Mouse (Mus musculus) stomach, embryonic 14.5 days (tissue): ENCODE measurements around the gene Tmed9. TPM values are rescaled to one million over a fixed set of nuclear protein-coding genes. Genes with fewer than 3 reads are reported as not detected.

Experiments
- ATAC-seq: fragments of 200-750 bp; cut with Nextera tagmentation; 2 replicates; pipeline ENCODE4 v1.8.0; 2017; ENCODE audit warnings: low read depth, moderate TSS enrichment; ENCODE audit not compliant: insufficient number of reproducible peaks, insufficient read depth, low FRiP score
- H3K27ac ChIP-seq: fragments of 300-500 bp; sonication (generic); 2 replicates; pipeline ENCODE4 v1.5.1; 2014; ENCODE audit warnings: mild to moderate bottlenecking, low read length, moderate library complexity, mixed read lengths
- H3K27me3 ChIP-seq: fragments of 300-500 bp; sonication (generic); 2 replicates; pipeline ENCODE4 v1.6.1; 2014; ENCODE audit warnings: low read length, control low read depth, mixed read lengths; ENCODE audit not compliant: control insufficient read depth, insufficient read depth
- H3K36me3 ChIP-seq: fragments of 300-500 bp; sonication (generic); 2 replicates; pipeline ENCODE4 v1.6.1; 2014; ENCODE audit warnings: mild to moderate bottlenecking, control low read depth, low read length, moderate library complexity, mixed read lengths; ENCODE audit not compliant: control insufficient read depth, insufficient read depth
- H3K4me1 ChIP-seq: fragments of 300-500 bp; sonication (generic); 2 replicates; pipeline ENCODE4 v1.6.1; 2014; ENCODE audit warnings: low read length, control low read depth, mixed read lengths; ENCODE audit not compliant: control insufficient read depth, insufficient read depth
- H3K4me2 ChIP-seq: fragments of 300-500 bp; sonication (generic); replicated peaks from 2 replicates; pipeline ENCODE4 v1.6.1; 2014; ENCODE audit warnings: low read depth, low read length, control low read depth
- H3K4me3 ChIP-seq: fragments of 300-500 bp; sonication (generic); 2 replicates; pipeline ENCODE4 v1.5.1; 2014; ENCODE audit warnings: low read depth, low read length, control low read depth
- H3K9ac ChIP-seq: fragments of 300-500 bp; sonication (generic); replicated peaks from 2 replicates; pipeline ENCODE4 v1.6.1; 2014; ENCODE audit warnings: low read depth, mild to moderate bottlenecking, control low read depth, low read length, moderate library complexity, mixed read lengths
- H3K9me3 ChIP-seq: fragments of 300-500 bp; sonication (generic); 2 replicates; pipeline ENCODE4 v1.6.1; 2016; ENCODE audit warnings: low read depth, low read length, control low read depth; ENCODE audit not compliant: control insufficient read depth
- WGBS: fragments of 180-500 bp; shearing (Covaris S2); extraction: QIAGEN DNeasy Blood & Tissue Kit; methylation state at CpG from one replicate; pipeline ENCODE4 v1.1.7; 2014; 5-methylcytosine and 5-hydroxymethylcytosine counted together
- polyA plus RNA-seq: library from polyadenylated mRNA; unstranded; fragments of >200 nt; fragmentation: Nextera tagmentation; extraction: Ambion mirVana; gene quantifications from 2 replicates; pipeline ENCODE4 v1.2.1, GENCODE M21; 2014

Gene Tmed9
- polyA plus RNA-seq, 1 experiment from 2014 or later = 74.3 TPM

DNA sequence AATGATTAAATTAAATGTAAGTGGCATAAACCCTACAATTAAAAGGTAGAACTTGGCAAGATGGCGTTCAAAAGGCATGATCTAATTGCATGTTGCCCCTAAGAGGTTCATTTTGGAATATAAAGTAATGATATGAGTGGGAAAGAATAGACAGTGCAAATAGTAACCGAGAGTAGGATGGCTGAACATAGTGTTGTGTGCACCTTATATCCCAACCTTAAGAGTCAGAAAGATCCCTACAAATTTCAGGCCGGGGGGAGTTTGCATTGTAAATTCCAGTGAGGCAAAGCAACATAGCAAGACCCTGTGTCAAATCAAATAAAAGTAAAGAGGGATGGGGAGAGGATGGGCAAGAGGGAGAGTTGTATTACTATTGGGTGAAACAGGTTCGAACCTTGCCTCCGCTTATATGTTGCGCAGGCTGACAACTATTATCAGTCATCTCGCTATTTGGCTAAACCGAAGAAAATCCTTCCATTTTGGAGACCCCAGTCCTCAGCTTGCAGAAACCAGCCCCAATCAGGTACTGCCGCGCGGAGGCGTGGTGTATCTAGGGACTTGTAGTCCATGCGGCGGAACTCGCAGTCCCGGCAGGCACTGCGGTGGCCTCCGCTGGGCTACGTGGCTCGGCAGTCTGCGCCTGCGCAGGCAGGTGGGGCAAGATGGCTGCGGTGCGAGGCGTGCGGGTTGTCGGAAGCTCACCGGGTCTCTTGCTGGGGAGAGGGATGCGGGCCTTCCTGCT, 19.2 kb downstream of the Tmed9 start:
- H3K4me1 ChIP-seq = peaks cover 7% of the 10 kb centered on the region; the same call in 1 of the 2 replicates

DNA sequence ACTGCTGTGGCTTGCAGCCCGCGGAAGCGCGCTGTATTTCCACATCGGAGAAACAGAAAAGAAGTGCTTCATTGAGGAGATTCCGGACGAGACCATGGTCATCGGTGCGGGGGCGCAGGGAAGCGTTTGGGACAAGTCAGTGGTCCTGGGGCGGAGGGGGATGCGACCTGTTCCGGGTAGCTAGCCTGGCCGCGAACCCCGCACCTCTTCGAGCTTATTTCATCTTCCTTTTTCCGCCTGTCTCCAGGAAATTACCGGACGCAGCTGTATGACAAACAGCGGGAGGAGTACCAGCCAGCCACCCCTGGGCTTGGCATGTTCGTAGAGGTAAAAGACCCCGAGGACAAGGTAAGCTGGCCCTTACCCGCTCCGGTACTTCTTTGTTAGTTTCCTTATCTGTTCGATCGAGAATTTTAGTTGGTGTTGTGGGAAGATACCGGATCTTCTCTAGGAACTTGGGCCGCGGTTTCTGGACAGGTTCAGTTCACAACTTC, 19.8 kb downstream of the Tmed9 start:
- H3K4me2 ChIP-seq = peak overlapping the region; percentile 52
- peaks cover 38% of the 10 kb centered on the region for H3K36me3 ChIP-seq
- H3K27ac ChIP-seq = peak overlapping the region; percentile 59; the same call in 1 of the 2 replicates
- H3K9ac ChIP-seq = peak overlapping the region; percentile 71
- no peaks in the 10 kb centered on the region for H3K9me3 ChIP-seq
- WGBS = under 1% methylated on average over 31 of the region's 31 CpGs
- ATAC-seq = peak; percentile 10; the same call in 1 of the 2 replicates
- H3K4me3 ChIP-seq = peak overlapping the region; percentile 92
- H3K4me1 ChIP-seq = peaks cover 7% of the 10 kb centered on the region; the same call in 1 of the 2 replicates
- H3K27me3 ChIP-seq = no peaks in the 10 kb centered on the region

More for the DNA sequence above, 19.2 kb downstream of the Tmed9 start:
- no peaks in the 10 kb centered on the region for H3K27me3 ChIP-seq
- peak overlapping the region; percentile 92 for H3K4me3 ChIP-seq
- peaks cover 34% of the 10 kb centered on the region for H3K36me3 ChIP-seq
- peak; percentile 98 for ATAC-seq
- peak overlapping the region; percentile 59; the same call in 1 of the 2 replicates for H3K27ac ChIP-seq
- peak overlapping the region; percentile 52 for H3K4me2 ChIP-seq
- 5% methylated on average over 29 of the region's 29 CpGs for WGBS
- peak overlapping the region; percentile 71 for H3K9ac ChIP-seq
- no peaks in the 10 kb centered on the region for H3K9me3 ChIP-seq

DNA sequence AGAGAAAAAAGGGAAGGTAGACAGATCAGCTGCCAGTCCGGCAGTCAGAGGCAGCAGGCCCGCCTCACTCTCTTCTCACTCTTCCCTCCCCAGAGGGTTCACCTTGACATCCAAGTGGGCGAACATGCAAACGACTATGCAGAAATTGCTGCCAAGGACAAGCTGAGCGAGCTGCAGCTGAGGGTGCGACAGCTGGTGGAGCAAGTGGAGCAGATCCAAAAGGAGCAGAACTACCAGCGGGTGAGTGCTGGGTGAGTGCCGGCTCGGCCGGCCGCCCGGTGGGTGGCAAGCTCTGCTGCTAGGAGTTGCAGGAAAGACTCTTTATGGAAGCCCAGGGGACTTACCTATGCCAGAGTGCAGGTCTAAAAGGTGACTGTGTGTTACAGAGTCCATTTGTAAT, 21.8 kb downstream of the Tmed9 start:
- H3K9me3 ChIP-seq = no peaks in the 10 kb centered on the region

DNA sequence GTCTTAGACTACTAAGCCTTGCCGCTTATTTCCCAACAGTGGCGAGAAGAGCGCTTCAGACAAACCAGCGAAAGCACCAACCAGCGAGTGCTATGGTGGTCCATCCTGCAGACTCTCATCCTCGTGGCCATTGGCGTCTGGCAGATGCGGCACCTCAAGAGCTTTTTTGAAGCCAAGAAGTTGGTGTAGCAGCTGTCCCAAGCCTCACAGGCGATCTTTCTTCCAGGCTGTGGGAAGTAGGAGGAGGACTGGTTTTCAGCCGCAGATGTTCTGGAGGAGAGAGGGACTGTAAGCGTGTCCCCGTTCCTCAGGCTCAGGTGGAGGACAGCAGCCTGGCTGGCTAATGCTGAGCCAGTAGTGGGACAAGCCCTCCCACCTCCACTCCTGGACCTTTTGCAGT, 23.3 kb downstream of the Tmed9 start:
- Histone ChIP-seq H3K4me2 (no peak overlapping the region), H3K9ac (no peak overlapping the region), H3K36me3 (peaks cover 38% of the 10 kb centered on the region), H3K4me3 (no peak overlapping the region), H3K4me1 (peaks cover 10% of the 10 kb centered on the region; the same call in 1 of the 2 replicates), H3K27ac (no peak overlapping the region), H3K27me3 (no peaks in the 10 kb centered on the region), H3K9me3 (no peaks in the 10 kb centered on the region)
- WGBS = 94% methylated on average over 12 of the region's 12 CpGs
- no peak for ATAC-seq

More for the DNA sequence above, 21.8 kb downstream of the Tmed9 start:
- ATAC-seq = no peak
- Histone ChIP-seq H3K4me1 (peaks cover 7% of the 10 kb centered on the region; the same call in 1 of the 2 replicates), H3K27ac (no peak overlapping the region), H3K4me3 (no peak overlapping the region), H3K4me2 (no peak overlapping the region), H3K27me3 (no peaks in the 10 kb centered on the region), H3K36me3 (peaks cover 38% of the 10 kb centered on the region), H3K9ac (no peak overlapping the region)
- 92% methylated on average over 12 of the region's 12 CpGs for WGBS

DNA sequence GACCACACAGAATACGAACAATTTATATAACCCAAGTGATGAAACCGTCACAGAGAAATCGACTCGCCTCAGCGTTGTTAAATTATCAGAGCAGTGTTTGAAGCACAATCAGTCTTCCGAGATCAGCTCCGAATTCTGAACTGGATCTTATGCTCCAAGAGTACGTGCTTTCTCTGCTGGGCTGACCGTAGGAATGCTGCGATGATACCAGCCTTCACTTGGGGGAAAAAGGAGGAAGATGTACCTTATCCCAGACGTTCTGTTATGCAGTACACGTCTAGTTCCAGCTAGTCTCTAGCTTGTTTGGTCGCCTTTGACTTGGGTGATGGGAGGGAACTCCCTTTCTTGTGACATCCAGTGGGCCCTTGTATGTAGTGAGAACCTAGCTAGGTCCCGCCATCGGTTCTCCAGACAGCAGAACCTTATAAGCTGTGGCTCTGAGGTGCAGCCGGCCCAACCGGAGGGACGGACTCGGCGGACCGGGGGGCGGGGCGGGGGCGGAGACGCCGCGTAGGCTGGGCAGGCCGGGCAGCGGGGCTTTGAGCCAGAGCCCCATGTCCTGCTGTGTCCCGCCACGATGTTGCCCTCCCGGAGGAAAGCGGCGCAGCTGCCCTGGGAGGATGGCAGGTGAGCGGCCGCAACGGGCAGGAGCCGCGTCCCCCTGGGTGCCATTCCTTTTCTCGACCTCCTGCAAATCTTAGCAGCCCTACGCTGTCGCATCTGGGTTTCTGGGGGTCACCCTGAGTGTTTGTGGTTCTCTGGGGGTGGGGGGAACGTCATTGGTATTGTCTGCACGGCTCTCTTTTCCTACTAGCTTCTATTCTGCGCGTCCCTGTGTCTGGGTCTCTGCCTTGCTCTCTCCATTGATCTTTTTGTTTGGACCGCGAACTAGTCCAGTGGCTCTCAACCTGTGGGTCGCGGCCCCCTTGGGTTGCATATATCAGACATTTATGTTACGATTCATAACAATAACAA, 26.3 kb downstream of the Tmed9 start, which contains the start of gene B4galt7:
Gene B4galt7, plus strand, starts transcription at position 331 of the 975 bp plus-strand sequence.
- WGBS = 8% methylated on average over 51 of the region's 51 CpGs
- ATAC-seq = peak; percentile 87
- no peaks in the 10 kb centered on the region for H3K9me3 ChIP-seq
- no peak within 1 kb of the TSS for H3K27ac ChIP-seq
- peaks cover 32% of the 10 kb centered on the region for H3K36me3 ChIP-seq
- peaks cover 3% of the 10 kb centered on the region; the same call in 1 of the 2 replicates for H3K4me1 ChIP-seq
- peak within 1 kb of the TSS; percentile 54 for H3K4me2 ChIP-seq
- peak within 1 kb of the TSS; percentile 80 for H3K9ac ChIP-seq
- H3K4me3 ChIP-seq = peak within 1 kb of the TSS; percentile 87
- no peaks in the 10 kb centered on the region for H3K27me3 ChIP-seq

DNA sequence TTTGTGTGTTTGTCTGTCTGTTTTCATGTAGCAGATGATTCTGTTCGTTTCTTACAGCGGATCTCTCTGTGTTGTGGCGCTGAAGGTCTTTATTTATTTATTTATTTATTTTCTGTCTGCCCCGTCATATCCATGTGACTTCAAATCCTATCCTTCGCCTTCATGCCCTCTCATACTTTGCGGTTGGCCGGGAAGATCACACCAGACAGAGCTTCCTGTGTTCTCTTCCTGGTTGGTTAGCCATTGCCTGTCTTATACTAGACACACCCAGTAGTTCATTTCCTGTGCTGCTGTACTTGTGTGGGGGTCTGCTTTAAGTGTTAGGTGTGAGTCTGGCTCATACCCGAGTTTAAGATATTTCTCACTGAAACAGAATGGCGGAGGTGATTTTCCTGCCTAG, 27.1 kb downstream of the Tmed9 start:
- peak overlapping the region; percentile 80; the same call in 1 of the 2 replicates for H3K9ac ChIP-seq
- H3K4me2 ChIP-seq = peak overlapping the region; percentile 54
- peaks cover 24% of the 10 kb centered on the region for H3K36me3 ChIP-seq
- H3K4me1 ChIP-seq = peaks cover 3% of the 10 kb centered on the region; the same call in 1 of the 2 replicates
- peak overlapping the region; percentile 87 for H3K4me3 ChIP-seq
- H3K27ac ChIP-seq = no peak overlapping the region
- no peaks in the 10 kb centered on the region for H3K27me3 ChIP-seq
- 15% methylated on average over 9 of the region's 9 CpGs for WGBS
- ATAC-seq = no peak
- no peaks in the 10 kb centered on the region for H3K9me3 ChIP-seq

DNA sequence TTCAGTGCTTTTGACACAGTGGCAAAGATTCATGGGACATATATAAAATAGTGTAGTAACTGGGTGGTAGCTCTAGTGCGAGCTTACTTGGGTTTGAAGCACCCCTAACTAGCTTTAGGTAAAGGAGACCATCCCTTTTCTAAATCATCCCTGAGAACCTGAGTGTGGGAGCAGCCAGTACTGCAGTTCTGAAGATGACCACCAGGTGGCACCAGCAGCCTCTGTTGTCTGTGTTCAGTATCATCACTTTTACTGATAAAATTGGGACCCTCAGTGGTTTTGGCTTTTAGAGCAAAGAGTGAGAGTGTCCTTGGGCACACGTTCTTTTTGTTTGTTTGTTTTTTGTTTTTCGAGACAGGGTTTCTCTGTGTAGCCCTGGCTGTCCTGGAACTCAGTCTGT, 28.1 kb downstream of the Tmed9 start:
- Histone ChIP-seq H3K9me3 (no peaks in the 10 kb centered on the region), H3K27me3 (no peaks in the 10 kb centered on the region), H3K4me3 (no peak overlapping the region), H3K36me3 (peaks cover 15% of the 10 kb centered on the region), H3K4me2 (no peak overlapping the region), H3K4me1 (peaks cover 3% of the 10 kb centered on the region; the same call in 1 of the 2 replicates), H3K9ac (no peak overlapping the region), H3K27ac (no peak overlapping the region)
- ATAC-seq = no peak
- WGBS = 10% methylated on average over 3 of the region's 3 CpGs

DNA sequence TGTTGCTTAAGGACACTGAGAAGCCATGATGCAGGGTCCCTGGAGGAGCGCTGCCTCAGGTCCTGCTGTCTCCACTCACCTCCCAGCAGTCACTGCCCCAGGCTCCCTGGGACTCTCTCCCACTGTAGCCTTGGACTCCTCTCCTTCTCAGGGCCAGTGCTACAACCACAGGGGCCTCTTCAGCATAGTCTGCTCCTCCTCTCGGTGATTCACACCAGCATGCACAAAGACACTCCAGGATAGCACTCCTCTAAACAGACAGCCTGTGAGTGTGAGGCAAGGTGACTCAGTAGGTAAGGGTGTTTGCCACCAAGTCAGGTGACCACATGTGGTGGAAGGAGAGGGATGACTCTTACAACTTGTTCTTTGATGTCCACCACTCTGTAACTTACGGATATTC, 31.1 kb downstream of the Tmed9 start:
- H3K27ac ChIP-seq = no peak overlapping the region
- H3K9me3 ChIP-seq = no peaks in the 10 kb centered on the region
- 85% methylated on average over 3 of the region's 3 CpGs for whole genome bisulfite sequencing
- no peak overlapping the region for H3K9ac ChIP-seq
- H3K27me3 ChIP-seq = no peaks in the 10 kb centered on the region
- peaks cover 16% of the 10 kb centered on the region for H3K36me3 ChIP-seq
- no peak overlapping the region for H3K4me3 ChIP-seq
- ATAC-seq = no peak
- peaks cover 3% of the 10 kb centered on the region; the same call in 1 of the 2 replicates for H3K4me1 ChIP-seq
- no peak overlapping the region for H3K4me2 ChIP-seq
